Mouse (Mus musculus): ENCODE data around the gene Zfp664. TPM values are rescaled to one million over a fixed set of nuclear protein-coding genes. Genes with fewer than 3 reads are reported as not detected.

Gene Zfp664
- polyA plus RNA-seq, 1 experiment = 63.2 TPM

DNA sequence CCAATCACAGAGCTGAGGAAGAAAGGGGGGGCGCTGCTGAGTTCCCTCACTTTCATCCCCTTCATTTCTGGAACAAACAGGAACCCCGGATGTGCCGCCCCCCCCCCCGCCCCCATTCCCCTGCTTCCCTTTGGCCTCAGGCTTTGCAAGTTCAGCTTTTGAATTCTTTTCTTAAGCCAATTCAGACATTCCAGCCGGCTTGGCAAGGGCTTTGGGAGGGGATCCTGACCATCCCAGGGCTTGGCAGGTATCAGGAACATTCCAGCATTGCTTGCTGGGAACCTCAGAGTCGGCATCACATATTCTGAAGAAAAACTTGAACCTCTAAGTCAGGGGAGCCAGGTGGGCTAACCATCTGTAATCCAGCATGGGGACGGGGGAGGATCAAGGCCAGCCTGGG, 49.8 kb downstream of the Zfp664 start:
- no peak for TF ChIP-seq CTCF (IDR thresholded peaks at IDR 0.05; ENCODE audit: extremely low read depth, insufficient read depth, low read length)
- TF ChIP-seq POLR2A (IDR thresholded peaks at IDR 0.05; ENCODE audit: extremely low read depth, insufficient read depth, low read length) = no peak
- H3K27ac ChIP-seq (ENCODE audit: insufficient read depth, low read length) = no peak overlapping the region
- H3K4me3 ChIP-seq (ENCODE audit: insufficient read depth, low read length) = no peak overlapping the region
- no peaks in the 10 kb centered on the region for H3K4me1 ChIP-seq (ENCODE audit: control insufficient read depth, insufficient read depth, low read length)

DNA sequence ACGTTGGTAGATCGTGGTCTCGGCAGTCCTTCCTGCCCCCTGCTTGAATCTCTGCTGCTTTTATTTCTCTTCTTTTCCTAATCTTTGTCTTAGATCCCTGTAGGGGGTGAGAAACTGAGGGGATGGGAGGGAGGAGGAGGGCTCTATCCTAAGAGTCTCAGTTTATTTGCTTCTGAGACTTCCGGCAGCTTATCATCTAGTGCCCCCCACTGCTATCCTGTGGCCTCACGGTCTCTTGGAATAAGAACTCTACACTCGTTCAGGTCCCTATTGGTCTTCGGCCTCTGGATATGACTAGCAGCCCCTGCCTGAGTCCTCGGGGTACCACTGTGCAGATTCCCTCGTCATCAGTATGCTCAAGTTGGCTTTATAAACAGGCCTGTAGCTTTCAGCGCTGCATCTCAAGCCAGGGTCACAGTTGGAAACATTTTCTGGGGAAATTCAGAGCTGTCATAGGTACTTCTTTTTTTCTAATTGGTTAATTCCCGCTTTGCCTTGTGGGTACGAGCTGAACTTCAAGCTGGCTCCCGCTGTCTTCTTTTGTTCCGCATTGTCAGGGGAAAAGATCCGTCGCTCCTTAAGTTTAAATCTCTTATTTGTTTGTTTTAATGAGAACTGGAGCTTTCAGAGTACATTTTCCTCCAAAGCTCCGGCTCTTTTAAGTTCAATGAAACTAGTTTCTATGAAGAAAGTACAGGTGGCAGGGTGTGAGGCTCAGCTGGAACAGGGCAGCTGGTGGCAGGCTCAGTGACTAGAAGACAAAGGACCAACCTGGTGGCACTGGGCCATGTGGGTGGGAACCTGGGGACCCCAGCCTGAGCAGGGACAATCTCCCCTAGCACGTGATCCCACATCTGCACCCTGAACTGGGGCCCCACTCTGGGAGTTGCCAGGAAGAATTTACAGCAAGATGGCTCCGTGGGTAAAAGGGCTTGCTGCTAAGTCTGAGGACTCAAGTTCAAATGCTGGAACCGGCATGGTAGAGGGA, 50.7 kb downstream of the Zfp664 start:
- no peak for TF ChIP-seq POLR2A (IDR thresholded peaks at IDR 0.05; ENCODE audit: extremely low read depth, insufficient read depth, low read length)
- no peak for TF ChIP-seq CTCF (IDR thresholded peaks at IDR 0.05; ENCODE audit: extremely low read depth, insufficient read depth, low read length)
- H3K4me3 ChIP-seq (ENCODE audit: insufficient read depth, low read length) = no peak overlapping the region
- no peaks in the 10 kb centered on the region for H3K4me1 ChIP-seq (ENCODE audit: control insufficient read depth, insufficient read depth, low read length)
- no peak overlapping the region for H3K27ac ChIP-seq (ENCODE audit: insufficient read depth, low read length)

DNA sequence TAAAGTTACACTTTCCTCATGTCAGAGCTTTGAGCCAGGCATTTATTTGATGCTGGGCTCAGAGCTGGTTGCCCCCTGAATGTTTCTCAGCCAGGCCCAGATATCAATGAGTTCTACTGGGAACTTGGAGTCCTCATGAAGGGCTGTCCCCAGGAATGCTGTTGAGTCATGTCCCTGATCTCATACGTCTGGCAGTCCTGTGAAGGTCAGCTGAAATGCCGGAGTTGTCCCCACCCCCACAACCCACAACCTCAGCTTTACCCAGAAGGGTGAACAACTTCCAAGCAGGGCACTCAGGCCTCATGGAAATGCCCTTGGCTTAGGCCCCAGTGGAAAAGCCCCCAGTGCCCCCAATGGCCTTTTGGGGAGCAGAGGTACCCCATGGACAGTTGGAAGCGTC, 57.3 kb downstream of the Zfp664 start:
- H3K27ac ChIP-seq (ENCODE audit: insufficient read depth, low read length) = no peak overlapping the region
- TF ChIP-seq CTCF (IDR thresholded peaks at IDR 0.05; ENCODE audit: extremely low read depth, insufficient read depth, low read length) = no peak
- no peak for TF ChIP-seq POLR2A (IDR thresholded peaks at IDR 0.05; ENCODE audit: extremely low read depth, insufficient read depth, low read length)
- H3K4me1 ChIP-seq (ENCODE audit: control insufficient read depth, insufficient read depth, low read length) = no peaks in the 10 kb centered on the region; the same call in 1 of the 2 replicates
- no peak overlapping the region for H3K4me3 ChIP-seq (ENCODE audit: insufficient read depth, low read length)

DNA sequence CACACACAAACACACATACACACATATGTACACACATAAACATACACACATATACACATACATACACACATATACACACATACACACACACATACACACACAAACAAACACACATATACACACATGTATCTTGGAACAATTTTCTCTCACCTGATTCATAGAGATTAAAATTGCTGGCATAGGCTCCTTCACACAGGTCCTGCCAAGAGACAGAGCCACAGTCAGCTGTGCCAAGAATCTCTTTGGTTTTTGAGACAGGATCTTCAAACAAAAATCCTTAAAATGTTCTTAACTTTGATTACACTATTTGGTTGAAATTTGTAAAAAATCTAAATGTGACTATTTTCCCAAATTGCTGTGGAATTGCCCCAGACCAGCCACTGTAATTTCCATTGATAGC, 58.9 kb downstream of the Zfp664 start:
- H3K27ac ChIP-seq (ENCODE audit: insufficient read depth, low read length) = no peak overlapping the region
- TF ChIP-seq CTCF (IDR thresholded peaks at IDR 0.05; ENCODE audit: extremely low read depth, insufficient read depth, low read length) (no peak), POLR2A (IDR thresholded peaks at IDR 0.05; ENCODE audit: extremely low read depth, insufficient read depth, low read length) (no peak)
- no peak overlapping the region for H3K4me3 ChIP-seq (ENCODE audit: insufficient read depth, low read length)
- H3K4me1 ChIP-seq (ENCODE audit: control insufficient read depth, insufficient read depth, low read length) = no peaks in the 10 kb centered on the region; the same call in 1 of the 2 replicates

DNA sequence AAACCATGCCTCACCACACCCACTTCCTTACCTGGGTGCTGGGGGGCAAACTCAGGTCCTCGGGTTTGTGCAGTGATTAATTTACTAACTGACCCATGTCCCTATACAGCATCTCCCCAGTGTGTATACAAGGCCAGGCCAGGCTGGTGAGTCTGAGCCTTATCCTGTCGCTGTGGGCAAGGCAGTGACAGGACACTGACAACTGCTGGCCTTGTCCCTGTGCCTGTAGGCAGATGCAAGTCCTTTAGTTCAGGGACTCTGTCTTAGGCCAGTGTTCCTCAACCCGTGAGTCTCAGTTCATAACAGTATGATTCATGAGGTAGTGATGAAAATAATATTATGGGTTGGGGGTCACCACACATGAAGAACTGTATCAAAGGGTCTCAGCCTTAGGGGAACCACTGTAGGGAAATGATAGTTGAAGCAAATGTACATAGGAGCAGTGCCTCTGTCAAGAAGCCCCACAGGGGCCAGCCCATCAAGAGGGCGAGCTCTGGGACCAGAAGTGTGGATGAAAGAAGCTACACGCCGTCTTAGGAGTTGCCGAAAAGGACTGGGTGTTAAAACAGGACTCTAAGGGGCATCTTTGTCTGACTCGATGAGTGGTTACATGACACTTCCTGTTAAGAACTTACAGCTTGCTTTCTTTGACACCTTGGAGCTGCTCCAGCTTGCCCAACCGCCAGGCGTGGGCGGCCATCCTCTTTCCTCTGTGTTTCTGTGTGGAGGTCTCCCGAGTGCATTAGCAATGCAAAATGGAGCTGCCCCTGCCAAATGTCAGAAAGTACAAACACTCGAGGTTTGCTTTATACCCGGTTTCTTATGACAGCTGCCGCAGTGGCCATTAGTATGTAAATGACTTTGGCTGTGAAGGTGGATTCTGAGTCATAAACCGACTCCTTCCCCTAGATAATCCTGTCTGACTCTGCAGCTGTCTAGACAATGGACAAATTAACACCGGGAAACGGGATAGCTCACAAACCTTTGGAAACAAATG, 60.2 kb downstream of the Zfp664 start:
- TF ChIP-seq CTCF (IDR thresholded peaks at IDR 0.05; ENCODE audit: extremely low read depth, insufficient read depth, low read length) (no peak), POLR2A (IDR thresholded peaks at IDR 0.05; ENCODE audit: extremely low read depth, insufficient read depth, low read length) (no peak)
- Histone ChIP-seq H3K4me1 (ENCODE audit: control insufficient read depth, insufficient read depth, low read length) (no peaks in the 10 kb centered on the region; the same call in 1 of the 2 replicates), H3K4me3 (ENCODE audit: insufficient read depth, low read length) (no peak overlapping the region), H3K27ac (ENCODE audit: insufficient read depth, low read length) (no peak overlapping the region)

DNA sequence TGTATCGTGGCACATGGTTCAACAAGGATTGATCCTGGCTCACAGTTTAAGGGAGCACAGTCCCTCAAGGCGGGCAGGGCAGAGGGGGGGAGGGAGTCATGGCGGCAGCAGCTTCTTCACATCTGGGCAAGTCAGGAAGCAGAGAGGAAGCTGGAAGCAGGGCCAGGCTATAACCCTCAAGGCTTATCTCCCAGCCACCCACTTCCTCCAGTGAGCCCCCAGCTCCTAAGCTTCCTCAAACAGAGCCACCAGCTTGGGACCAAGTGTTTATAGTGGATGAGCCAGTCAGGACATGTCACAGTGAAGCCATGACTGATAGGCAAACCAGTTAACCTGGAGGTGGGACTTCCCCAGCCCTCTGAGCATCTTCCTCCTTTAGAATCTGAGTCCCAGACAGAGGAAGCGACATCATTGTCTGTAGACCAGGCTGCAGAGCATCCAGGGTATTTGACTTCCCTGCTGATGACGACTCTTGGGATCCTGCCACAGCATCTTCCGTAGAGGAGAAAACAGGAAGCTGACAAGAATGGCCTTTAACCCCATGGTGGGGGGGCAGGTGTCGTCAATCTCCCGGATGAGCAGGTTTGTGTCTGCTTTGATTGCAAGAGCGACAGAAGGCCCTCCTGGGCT, 67.0 kb downstream of the Zfp664 start:
- Histone ChIP-seq H3K4me3 (ENCODE audit: insufficient read depth, low read length) (no peak overlapping the region), H3K27ac (ENCODE audit: insufficient read depth, low read length) (no peak overlapping the region), H3K4me1 (ENCODE audit: control insufficient read depth, insufficient read depth, low read length) (no peaks in the 10 kb centered on the region)
- no peak for TF ChIP-seq CTCF (IDR thresholded peaks at IDR 0.05; ENCODE audit: extremely low read depth, insufficient read depth, low read length)
- no peak for TF ChIP-seq POLR2A (IDR thresholded peaks at IDR 0.05; ENCODE audit: extremely low read depth, insufficient read depth, low read length)

DNA sequence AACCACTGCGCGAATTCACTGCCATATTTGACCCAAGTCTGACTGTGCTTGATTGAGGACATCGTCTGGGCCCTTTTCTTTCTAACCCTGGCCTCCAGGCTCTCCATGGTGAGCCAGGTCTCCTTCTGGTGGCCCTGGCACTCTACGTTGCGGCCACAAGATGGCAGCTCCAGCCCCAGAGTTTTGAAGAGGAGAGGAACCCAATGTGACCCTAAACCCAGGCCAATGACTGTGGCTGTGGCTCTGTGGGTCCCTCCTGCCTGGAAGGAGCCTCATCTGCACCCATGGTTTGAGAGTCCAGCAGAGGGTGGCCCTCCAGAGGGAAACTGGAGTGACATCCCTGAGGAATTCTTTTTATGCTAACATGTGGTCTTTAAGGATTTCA, 67.6 kb downstream of the Zfp664 start:
- Histone ChIP-seq H3K4me1 (ENCODE audit: control insufficient read depth, insufficient read depth, low read length) (no peaks in the 10 kb centered on the region), H3K4me3 (ENCODE audit: insufficient read depth, low read length) (no peak overlapping the region), H3K27ac (ENCODE audit: insufficient read depth, low read length) (no peak overlapping the region)
- peak; percentile 57 for TF ChIP-seq CTCF (IDR thresholded peaks at IDR 0.05; ENCODE audit: extremely low read depth, insufficient read depth, low read length)
- TF ChIP-seq POLR2A (IDR thresholded peaks at IDR 0.05; ENCODE audit: extremely low read depth, insufficient read depth, low read length) = no peak

DNA sequence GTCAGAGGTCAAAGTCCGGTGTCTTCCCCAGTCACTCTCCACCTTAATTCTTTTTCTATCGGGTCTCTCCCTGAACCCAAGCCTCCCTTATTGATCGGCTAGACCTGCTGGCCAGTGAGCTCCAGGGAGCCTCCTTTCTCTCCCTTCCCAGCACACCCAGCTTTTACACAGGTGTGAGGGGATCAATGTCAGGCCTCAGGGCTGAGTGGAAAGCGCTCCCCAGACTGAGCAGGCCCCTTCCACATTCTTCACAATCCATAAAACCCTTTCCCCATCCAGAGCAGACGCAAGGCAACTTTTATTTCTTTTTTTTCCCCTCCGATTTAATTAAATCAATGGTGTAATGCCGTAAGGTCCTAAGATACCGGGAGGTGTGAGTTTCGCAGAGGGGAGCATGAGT, 68.1 kb downstream of the Zfp664 start:
- Histone ChIP-seq H3K27ac (ENCODE audit: insufficient read depth, low read length) (no peak overlapping the region), H3K4me3 (ENCODE audit: insufficient read depth, low read length) (no peak overlapping the region), H3K4me1 (ENCODE audit: control insufficient read depth, insufficient read depth, low read length) (no peaks in the 10 kb centered on the region)
- TF ChIP-seq CTCF (IDR thresholded peaks at IDR 0.05; ENCODE audit: extremely low read depth, insufficient read depth, low read length) = no peak
- TF ChIP-seq POLR2A (IDR thresholded peaks at IDR 0.05; ENCODE audit: extremely low read depth, insufficient read depth, low read length) = no peak

DNA sequence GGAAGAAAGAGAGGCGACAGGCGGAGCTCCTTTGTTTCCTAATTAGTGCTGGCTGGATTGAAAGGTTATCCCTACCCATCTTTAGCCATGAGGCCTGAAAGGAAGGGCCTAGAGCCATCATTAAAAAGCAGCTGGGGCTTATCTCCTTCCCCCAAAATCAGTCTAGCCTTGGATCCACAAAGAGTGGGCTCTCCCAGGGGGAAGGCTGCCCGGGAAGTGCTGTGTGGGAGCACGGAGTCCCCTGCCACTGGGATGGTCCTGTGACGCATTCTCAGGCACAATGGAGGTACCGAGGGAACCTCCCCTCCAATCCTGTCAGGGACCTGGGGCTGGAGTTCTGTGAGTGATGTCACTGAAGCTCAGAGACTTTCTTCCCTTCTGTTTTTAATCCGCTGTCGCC, 68.6 kb downstream of the Zfp664 start:
- TF ChIP-seq CTCF (IDR thresholded peaks at IDR 0.05; ENCODE audit: extremely low read depth, insufficient read depth, low read length) (no peak), POLR2A (IDR thresholded peaks at IDR 0.05; ENCODE audit: extremely low read depth, insufficient read depth, low read length) (no peak)
- Histone ChIP-seq H3K4me1 (ENCODE audit: control insufficient read depth, insufficient read depth, low read length) (no peaks in the 10 kb centered on the region), H3K4me3 (ENCODE audit: insufficient read depth, low read length) (no peak overlapping the region), H3K27ac (ENCODE audit: insufficient read depth, low read length) (no peak overlapping the region)
